Mouse (Mus musculus): ENCODE measurements around the gene Uri1. TPM values are rescaled to one million over a fixed set of nuclear protein-coding genes. Genes with fewer than 3 reads are reported as not detected.

Uri1 gene
- polyA plus RNA-seq, 1 experiment from 2014 or later, result 52.2 TPM

DNA sequence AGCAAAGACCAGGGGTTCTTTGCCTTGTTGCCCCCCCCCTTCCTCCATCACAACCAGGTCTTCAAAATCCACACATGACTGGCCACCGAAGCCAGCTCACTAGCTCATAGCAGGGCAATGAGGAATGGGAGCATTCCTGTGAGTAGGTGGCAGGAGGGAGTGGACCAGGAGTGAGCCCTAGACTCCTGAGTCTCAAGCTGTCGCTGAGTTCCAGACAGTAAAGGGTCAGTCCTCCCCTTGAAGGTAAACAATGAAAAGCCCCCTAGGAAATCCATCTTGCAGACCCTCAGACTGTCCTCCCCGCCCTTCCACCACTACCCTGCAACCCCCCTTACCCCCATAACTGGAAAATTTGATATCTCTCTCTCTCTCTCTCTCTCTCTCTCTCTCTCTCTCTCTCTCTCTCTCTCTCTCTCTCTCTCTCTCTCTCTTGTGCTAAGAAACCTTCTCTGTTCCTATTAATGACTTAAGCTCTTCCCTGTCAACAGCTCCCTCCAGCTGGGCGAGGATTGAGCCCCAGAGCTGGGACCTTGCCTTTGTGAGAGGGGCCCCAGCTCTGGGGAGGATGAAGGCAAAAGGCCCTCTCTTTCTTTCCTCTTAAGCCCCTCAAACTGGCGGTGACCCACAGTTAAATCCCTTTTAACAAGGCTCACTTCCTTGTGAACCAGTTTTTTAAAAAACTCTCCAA is 112.1 kb downstream of the Uri1 start:
- Histone ChIP-seq H3K4me1 (peaks cover 11% of the 10 kb centered on the region), H3K9me3 (replicated peaks) (no peaks in the 10 kb centered on the region), H3K27me3 (no peaks in the 10 kb centered on the region), H3K4me2 (no peak overlapping the region), H3K27ac (peak overlapping the region; percentile 32; the same call in 1 of the 2 replicates), H3K36me3 (no peaks in the 10 kb centered on the region), H3K9ac (no peak overlapping the region), H3K4me3 (replicated peaks) (no peak overlapping the region)
- ATAC-seq (replicated peaks; ENCODE audit: low FRiP score), result peak; percentile 16; the same call in 1 of the 2 replicates
- WGBS, result 24% methylated on average over 5 of the region's 5 CpGs

GRCm38 (mm10) chr7:37910161-37910560 is 113.2 kb downstream of the Uri1 start:
- H3K4me1 ChIP-seq, result peaks cover 11% of the 10 kb centered on the region
- ATAC-seq (replicated peaks; ENCODE audit: low FRiP score), result no peak
- H3K9me3 ChIP-seq (replicated peaks), result no peaks in the 10 kb centered on the region
- H3K27me3 ChIP-seq, result no peaks in the 10 kb centered on the region
- H3K4me3 ChIP-seq (replicated peaks), result no peak overlapping the region
- H3K27ac ChIP-seq, result no peak overlapping the region
- WGBS, result 87% methylated on average over 9 of the region's 9 CpGs
- H3K36me3 ChIP-seq, result no peaks in the 10 kb centered on the region
- no peak overlapping the region for H3K9ac ChIP-seq
- H3K4me2 ChIP-seq, result no peak overlapping the region

Other genes starting within 250 kb of the Uri1 start
- 6.7 and 9.5 TPM in 2 replicates for gene Zfp536, start 249.9 kb downstream of the Uri1 start, polyA plus RNA-seq (2015; fragmentation: Nextera tagmentation; extraction: Ambion mirVana)
- gene Ccne1, start 84.0 kb upstream of the Uri1 start, polyA plus RNA-seq (2015; fragmentation: Nextera tagmentation; extraction: Ambion mirVana), result 65.9 and 71.4 TPM in 2 replicates
- 14.5 and 17.4 TPM in 2 replicates for gene 1600014C10Rik, start 159.7 kb upstream of the Uri1 start, polyA plus RNA-seq (2015; fragmentation: Nextera tagmentation; extraction: Ambion mirVana)
- gene Plekhf1, start 204.5 kb upstream of the Uri1 start, polyA plus RNA-seq (2015; fragmentation: Nextera tagmentation; extraction: Ambion mirVana), result 5.0 and 5.4 TPM in 2 replicates
- gene Pop4, start 247.9 kb upstream of the Uri1 start, polyA plus RNA-seq (2015; fragmentation: Nextera tagmentation; extraction: Ambion mirVana), result 64.8 and 66.3 TPM in 2 replicates